Mouse (Mus musculus): ENCODE measurements around the gene Slc35e2. TPM values are rescaled to one million over a fixed set of nuclear protein-coding genes. Genes with fewer than 3 reads are reported as not detected.
"Not testable (repeated sequence)": the region's sequence is repeated elsewhere in the genome, so short reads cannot be mapped to it uniquely, and the experiment has no call there.

Slc35e2 gene
- polyA plus RNA-seq, 1 experiment from 2014 or later: 16.4 TPM

GRCm38 (mm10) chr4:155570315-155570714 lies 30.9 kb upstream of the Slc35e2 start:
- not testable (repeated sequence) for H3K9ac ChIP-seq (ENCODE audit: low read length); H3K27me3 ChIP-seq (ENCODE audit: control insufficient read depth, insufficient read depth, low read length); ATAC-seq (ENCODE audit: insufficient number of reproducible peaks, low FRiP score, low TSS enrichment, low read depth); H3K27ac ChIP-seq (replicated peaks; ENCODE audit: low read depth, low read length); DNase-seq (ENCODE audit: low spot score); H3K4me1 ChIP-seq (ENCODE audit: control insufficient read depth, insufficient read depth, low read length); H3K4me2 ChIP-seq (ENCODE audit: low read depth, severe bottlenecking); H3K9me3 ChIP-seq (ENCODE audit: control insufficient read depth, low read length); H3K4me3 ChIP-seq (ENCODE audit: low read depth, low read length); H3K36me3 ChIP-seq (ENCODE audit: control insufficient read depth, insufficient read depth, low read length)
- WGBS: 94% methylated on average over 11 of the region's 11 CpGs

DNA sequence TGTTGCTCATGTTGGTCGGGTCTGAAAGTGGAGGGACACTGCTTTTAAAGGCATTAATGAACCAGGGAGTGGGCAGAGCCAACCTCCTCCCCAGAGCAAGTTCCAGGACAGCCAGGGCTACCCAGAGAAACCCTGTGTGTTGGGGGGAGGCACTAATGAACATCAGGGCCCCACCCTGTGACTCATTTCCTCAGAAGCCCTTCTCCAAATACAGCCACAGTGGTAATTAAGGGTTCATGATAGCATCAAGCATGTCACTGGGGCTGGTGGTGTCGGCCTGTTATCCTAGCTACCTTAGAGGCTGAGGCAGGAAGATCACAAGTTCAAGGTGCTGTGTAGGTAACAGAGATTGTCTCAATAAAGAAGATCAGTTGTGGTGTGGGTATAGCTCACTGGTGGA lies 29.8 kb upstream of the Slc35e2 start:
- no peak overlapping the region for H3K9ac ChIP-seq (ENCODE audit: low read length)
- no peak for DNase-seq (ENCODE audit: low spot score)
- H3K9me3 ChIP-seq (ENCODE audit: control insufficient read depth, low read length): no peaks in the 10 kb centered on the region
- H3K4me3 ChIP-seq (ENCODE audit: low read depth, low read length): no peak overlapping the region
- H3K4me2 ChIP-seq (ENCODE audit: low read depth, severe bottlenecking): no peak overlapping the region
- H3K36me3 ChIP-seq (ENCODE audit: control insufficient read depth, insufficient read depth, low read length): no peaks in the 10 kb centered on the region
- H3K27me3 ChIP-seq (ENCODE audit: control insufficient read depth, insufficient read depth, low read length): no peaks in the 10 kb centered on the region
- no peak overlapping the region for H3K27ac ChIP-seq (replicated peaks; ENCODE audit: low read depth, low read length)
- 76% methylated on average over 2 of the region's 2 CpGs for WGBS
- ATAC-seq (ENCODE audit: insufficient number of reproducible peaks, low FRiP score, low TSS enrichment, low read depth): no peak
- H3K4me1 ChIP-seq (ENCODE audit: control insufficient read depth, insufficient read depth, low read length): no peaks in the 10 kb centered on the region; the same call in 1 of the 2 replicates

DNA sequence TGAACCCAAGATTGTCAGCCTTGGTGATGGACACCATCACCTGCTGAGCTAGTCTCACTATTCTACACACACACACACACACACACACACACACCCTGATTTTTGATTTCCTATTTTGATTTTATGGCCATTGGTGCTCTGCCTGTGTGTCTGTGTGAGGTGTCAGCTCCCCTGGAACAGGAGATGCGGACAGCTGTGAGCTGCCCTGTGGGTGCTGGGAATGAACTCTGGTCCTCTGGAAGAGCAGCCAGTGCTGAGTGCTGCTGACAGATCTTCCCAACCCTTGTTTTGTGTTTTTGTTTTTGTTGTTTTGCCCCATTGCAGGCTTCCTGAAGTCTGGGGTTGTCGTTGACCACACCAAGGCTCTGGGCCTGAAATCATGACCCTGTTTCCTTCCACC lies 28.1 kb upstream of the Slc35e2 start:
- no peak overlapping the region for H3K4me3 ChIP-seq (ENCODE audit: low read depth, low read length)
- no peak overlapping the region for H3K4me2 ChIP-seq (ENCODE audit: low read depth, severe bottlenecking)
- no peaks in the 10 kb centered on the region for H3K9me3 ChIP-seq (ENCODE audit: control insufficient read depth, low read length)
- no peak for DNase-seq (ENCODE audit: low spot score)
- no peak overlapping the region for H3K27ac ChIP-seq (replicated peaks; ENCODE audit: low read depth, low read length)
- H3K27me3 ChIP-seq (ENCODE audit: control insufficient read depth, insufficient read depth, low read length): no peaks in the 10 kb centered on the region
- no peak overlapping the region for H3K9ac ChIP-seq (ENCODE audit: low read length)
- H3K36me3 ChIP-seq (ENCODE audit: control insufficient read depth, insufficient read depth, low read length): peaks cover 4% of the 10 kb centered on the region; the same call in 1 of the 2 replicates
- 90% methylated on average over 2 of the region's 2 CpGs for WGBS
- H3K4me1 ChIP-seq (ENCODE audit: control insufficient read depth, insufficient read depth, low read length): no peaks in the 10 kb centered on the region
- no peak for ATAC-seq (ENCODE audit: insufficient number of reproducible peaks, low FRiP score, low TSS enrichment, low read depth)

DNA sequence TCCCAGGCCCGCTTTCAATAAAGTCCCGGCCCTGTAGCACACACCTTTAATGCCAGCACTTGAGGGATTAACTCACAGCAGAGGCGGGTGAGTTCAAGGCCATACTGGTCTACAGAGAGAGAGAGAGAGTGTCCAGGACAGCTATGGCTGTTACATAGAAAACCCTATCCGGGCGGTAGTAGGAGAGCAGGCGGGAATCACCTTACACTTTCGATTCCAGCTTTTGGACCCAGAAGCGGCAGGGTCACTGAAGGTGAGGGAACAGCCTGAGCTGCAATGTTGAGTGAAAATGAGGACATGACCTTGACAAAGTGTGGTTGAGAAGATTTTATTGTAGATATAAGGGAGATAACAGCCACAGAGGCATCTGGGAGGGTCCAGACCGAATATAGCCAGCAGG lies 27.3 kb upstream of the Slc35e2 start:
- ATAC-seq (ENCODE audit: insufficient number of reproducible peaks, low FRiP score, low TSS enrichment, low read depth): no peak

GRCm38 (mm10) chr4:155574931-155575330 lies 26.3 kb upstream of the Slc35e2 start:
- ATAC-seq (ENCODE audit: insufficient number of reproducible peaks, low FRiP score, low TSS enrichment, low read depth) (no peak), DNase-seq (ENCODE audit: low spot score) (no peak)
- WGBS: 92% methylated on average over 11 of the region's 11 CpGs
- Histone ChIP-seq H3K27me3 (ENCODE audit: control insufficient read depth, insufficient read depth, low read length) (no peaks in the 10 kb centered on the region), H3K4me3 (ENCODE audit: low read depth, low read length) (no peak overlapping the region), H3K4me2 (ENCODE audit: low read depth, severe bottlenecking) (no peak overlapping the region), H3K36me3 (ENCODE audit: control insufficient read depth, insufficient read depth, low read length) (peaks cover 4% of the 10 kb centered on the region; the same call in 1 of the 2 replicates), H3K9me3 (ENCODE audit: control insufficient read depth, low read length) (no peaks in the 10 kb centered on the region), H3K4me1 (ENCODE audit: control insufficient read depth, insufficient read depth, low read length) (no peaks in the 10 kb centered on the region), H3K9ac (ENCODE audit: low read length) (no peak overlapping the region), H3K27ac (replicated peaks; ENCODE audit: low read depth, low read length) (no peak overlapping the region)

More for the DNA sequence above, 27.3 kb upstream of the Slc35e2 start:
- Histone ChIP-seq H3K9me3 (ENCODE audit: control insufficient read depth, low read length) (no peaks in the 10 kb centered on the region), H3K27ac (replicated peaks; ENCODE audit: low read depth, low read length) (no peak overlapping the region), H3K4me3 (ENCODE audit: low read depth, low read length) (no peak overlapping the region), H3K27me3 (ENCODE audit: control insufficient read depth, insufficient read depth, low read length) (no peaks in the 10 kb centered on the region), H3K4me1 (ENCODE audit: control insufficient read depth, insufficient read depth, low read length) (no peaks in the 10 kb centered on the region), H3K36me3 (ENCODE audit: control insufficient read depth, insufficient read depth, low read length) (peaks cover 4% of the 10 kb centered on the region; the same call in 1 of the 2 replicates), H3K9ac (ENCODE audit: low read length) (no peak overlapping the region), H3K4me2 (ENCODE audit: low read depth, severe bottlenecking) (no peak overlapping the region)
- WGBS: 91% methylated on average over 9 of the region's 9 CpGs
- no peak for DNase-seq (ENCODE audit: low spot score)

- Histone ChIP-seq H3K4me1 (ENCODE audit: control insufficient read depth, insufficient read depth, low read length) (no peaks in the 10 kb centered on the region), H3K9ac (ENCODE audit: low read length) (no peak overlapping the region), H3K9me3 (ENCODE audit: control insufficient read depth, low read length) (no peaks in the 10 kb centered on the region), H3K4me3 (ENCODE audit: low read depth, low read length) (no peak overlapping the region), H3K27ac (replicated peaks; ENCODE audit: low read depth, low read length) (no peak overlapping the region), H3K4me2 (ENCODE audit: low read depth, severe bottlenecking) (no peak overlapping the region), H3K36me3 (ENCODE audit: control insufficient read depth, insufficient read depth, low read length) (peaks cover 4% of the 10 kb centered on the region; the same call in 1 of the 2 replicates), H3K27me3 (ENCODE audit: control insufficient read depth, insufficient read depth, low read length) (no peaks in the 10 kb centered on the region)
- DNase-seq (ENCODE audit: low spot score): no peak
- 95% methylated on average over 8 of the region's 8 CpGs for WGBS
- ATAC-seq (ENCODE audit: insufficient number of reproducible peaks, low FRiP score, low TSS enrichment, low read depth): no peak
These were observed 25.7 kb upstream of the Slc35e2 start for GRCm38 (mm10) chr4:155575521-155575920.

DNA sequence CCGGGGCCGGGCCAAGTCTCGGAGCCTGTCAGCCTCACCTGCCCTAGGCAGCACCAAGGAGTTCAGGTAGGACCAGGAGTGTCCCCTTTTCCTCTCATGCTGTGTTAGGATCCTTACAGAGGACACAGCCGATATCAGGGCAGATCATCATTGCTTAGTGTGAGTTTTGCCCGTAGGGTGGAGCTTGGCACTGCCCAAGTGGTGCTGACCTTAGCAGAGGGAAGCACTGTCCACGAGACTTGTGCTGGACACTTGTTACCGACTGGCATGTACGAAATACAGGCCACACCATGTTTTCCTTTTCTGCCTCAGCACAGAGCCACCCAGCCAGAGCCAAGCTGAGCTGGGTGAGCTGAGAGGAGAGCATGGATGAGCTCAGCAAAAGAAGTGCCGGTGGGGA lies 24.1 kb upstream of the Slc35e2 start:
- Histone ChIP-seq H3K27ac (replicated peaks; ENCODE audit: low read depth, low read length) (no peak overlapping the region), H3K4me1 (ENCODE audit: control insufficient read depth, insufficient read depth, low read length) (no peaks in the 10 kb centered on the region), H3K4me3 (ENCODE audit: low read depth, low read length) (no peak overlapping the region), H3K9ac (ENCODE audit: low read length) (no peak overlapping the region), H3K4me2 (ENCODE audit: low read depth, severe bottlenecking) (no peak overlapping the region), H3K27me3 (ENCODE audit: control insufficient read depth, insufficient read depth, low read length) (no peaks in the 10 kb centered on the region), H3K9me3 (ENCODE audit: control insufficient read depth, low read length) (no peaks in the 10 kb centered on the region), H3K36me3 (ENCODE audit: control insufficient read depth, insufficient read depth, low read length) (peaks cover 4% of the 10 kb centered on the region; the same call in 1 of the 2 replicates)
- 94% methylated on average over 9 of the region's 9 CpGs for WGBS
- ATAC-seq (ENCODE audit: insufficient number of reproducible peaks, low FRiP score, low TSS enrichment, low read depth): no peak
- DNase-seq (ENCODE audit: low spot score): no peak

GRCm38 (mm10) chr4:155577741-155578140 lies 23.5 kb upstream of the Slc35e2 start:
- Histone ChIP-seq H3K9me3 (ENCODE audit: control insufficient read depth, low read length) (no peaks in the 10 kb centered on the region), H3K4me2 (ENCODE audit: low read depth, severe bottlenecking) (no peak overlapping the region), H3K4me3 (ENCODE audit: low read depth, low read length) (no peak overlapping the region), H3K4me1 (ENCODE audit: control insufficient read depth, insufficient read depth, low read length) (no peaks in the 10 kb centered on the region), H3K36me3 (ENCODE audit: control insufficient read depth, insufficient read depth, low read length) (peaks cover 4% of the 10 kb centered on the region; the same call in 1 of the 2 replicates), H3K27ac (replicated peaks; ENCODE audit: low read depth, low read length) (no peak overlapping the region), H3K27me3 (ENCODE audit: control insufficient read depth, insufficient read depth, low read length) (no peaks in the 10 kb centered on the region), H3K9ac (ENCODE audit: low read length) (no peak overlapping the region)
- 90% methylated on average over 5 of the region's 5 CpGs for WGBS
- ATAC-seq (ENCODE audit: insufficient number of reproducible peaks, low FRiP score, low TSS enrichment, low read depth): no peak
- no peak for DNase-seq (ENCODE audit: low spot score)
